Mouse (Mus musculus) megakaryocyte, embryonic 14.5 days (primary cell): ENCODE results near the gene Snx10.

Experiments used
- FLI1 ChIP-seq: IDR thresholded peaks from 2 replicates; pipeline ENCODE4 v1.6.1; 2012; ENCODE audit warnings: low read length, inconsistent platforms, mixed read lengths
- GATA1 ChIP-seq: IDR thresholded peaks from 3 replicates; pipeline ENCODE4 v1.6.1; 2012; ENCODE audit warnings: mixed read lengths, low read length, inconsistent platforms, borderline replicate concordance

DNA sequence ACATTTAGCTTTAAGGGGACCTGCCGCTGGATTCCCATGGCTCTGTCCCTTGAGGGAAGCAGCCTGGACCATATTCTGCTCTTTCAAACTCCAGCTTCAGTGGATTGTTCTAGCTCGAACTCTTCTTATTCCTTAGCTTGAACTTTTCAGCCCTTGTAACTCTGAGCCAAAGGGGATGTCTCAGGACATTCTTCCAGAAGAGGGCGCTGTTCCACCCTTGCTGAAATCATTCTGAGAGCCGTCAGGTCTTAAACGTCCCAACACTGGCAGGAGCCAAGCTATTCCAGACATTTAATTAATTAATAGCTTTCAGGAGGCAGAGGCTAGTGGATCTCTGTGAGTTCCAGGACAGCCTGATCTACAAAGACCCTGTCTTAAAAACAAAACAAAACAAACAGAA lies 13.6 kb upstream of the Snx10 start:
- TF ChIP-seq GATA1 (no peak), FLI1 (no peak)
